Comparison of ENCODE assay signal across 9 mouse cellular contexts in genomic region chr11:69580572-69581146, GRCm38 (mm10). TPM values are rescaled to one million over a fixed set of nuclear protein-coding genes. Genes with fewer than 3 reads are reported as not detected.
DNase-seq lines count a peak whose midpoint lies in the region; ATAC-seq lines count a peak whose summit lies in the region.
"Had no signal": no experiment of that assay in that cellular context is flagged by ENCODE, and none has a peak within 500 bp of the region (broad histone marks: within the 10 kb centered on the region; RNA-seq: fewer than 3 reads in every experiment).

No protein-coding gene starts in this region.

- under 1% methylated on average over 25 of the region's 25 CpGs for WGBS in heart, embryonic 15.5 days
- WGBS in hindbrain, embryonic 13.5 days = under 1% methylated on average over 25 of the region's 25 CpGs
- WGBS in midbrain, embryonic 12.5 days = under 1% methylated on average over 25 of the region's 25 CpGs

- intact Hi-C loops in heart, postnatal 36 days (cut with DNase I) = no loop called here
- intact Hi-C loops in left cerebral cortex, postnatal 10 days (cut with DNase I) = no loop called here

- peak; percentile 5; the same call in 1 of the 2 replicates for ATAC-seq in heart, embryonic 15.5 days (replicated peaks; ENCODE audit: insufficient number of reproducible peaks, insufficient read depth, low FRiP score, low read depth)
- ATAC-seq in hindbrain, embryonic 13.5 days (ENCODE audit: low FRiP score) = peak; percentile 9
- ATAC-seq in midbrain, embryonic 12.5 days (ENCODE audit: low FRiP score, low read depth) = peak; percentile 8; the same call in 1 of the 2 replicates
- ATAC-seq in megakaryocyte-erythroid progenitor cell, adult 5-6 weeks (replicated peaks; ENCODE audit: low FRiP score, low TSS enrichment, poor library complexity, severe bottlenecking) = no peak

- peak overlapping the region; percentile 91 for H3K27ac ChIP-seq in heart, embryonic 15.5 days
- peak overlapping the region; percentile 93 for H3K27ac ChIP-seq in hindbrain, embryonic 13.5 days
- H3K27ac ChIP-seq in midbrain, embryonic 12.5 days (replicated peaks) = peak overlapping the region; percentile 94

- peak overlapping the region; percentile 81 for H3K9ac ChIP-seq in heart, embryonic 15.5 days
- H3K9ac ChIP-seq in hindbrain, embryonic 13.5 days = peak overlapping the region; percentile 89
- peak overlapping the region; percentile 82 for H3K9ac ChIP-seq in midbrain, embryonic 12.5 days (replicated peaks)

- no peaks in the 10 kb centered on the region for H3K27me3 ChIP-seq in heart, embryonic 15.5 days
- H3K27me3 ChIP-seq in hindbrain, embryonic 13.5 days = no peaks in the 10 kb centered on the region
- H3K27me3 ChIP-seq in midbrain, embryonic 12.5 days = no peaks in the 10 kb centered on the region
- H3K27me3 ChIP-seq: Patski had no signal

- H3K9me3 ChIP-seq in heart, embryonic 15.5 days (replicated peaks) = no peaks in the 10 kb centered on the region
- no peaks in the 10 kb centered on the region for H3K9me3 ChIP-seq in hindbrain, embryonic 13.5 days
- no peaks in the 10 kb centered on the region for H3K9me3 ChIP-seq in midbrain, embryonic 12.5 days

- no peak for DNase-seq in heart, postnatal 36 days
- peak; percentile 11 for DNase-seq in T-cell, adult 2 months (ENCODE audit: low spot score)
- no peak for DNase-seq in left cerebral cortex, postnatal 10 days (ENCODE audit: extremely low spot score in 1 of 2, low spot score in 2 of 2)
- DNase-seq in cerebellum, postnatal 25 days = no peak

- 0 out of 2 replicates have a peak, but pooled peaks cover 2% of the 10 kb centered on the region for H3K36me3 ChIP-seq in heart, embryonic 15.5 days
- no peaks in the 10 kb centered on the region for H3K36me3 ChIP-seq in hindbrain, embryonic 13.5 days
- no peaks in the 10 kb centered on the region; the same call in none of the 2 replicates for H3K36me3 ChIP-seq in midbrain, embryonic 12.5 days

- H3K4me1 ChIP-seq in heart, embryonic 15.5 days (replicated peaks) = peaks cover 34% of the 10 kb centered on the region
- peaks cover 41% of the 10 kb centered on the region for H3K4me1 ChIP-seq in hindbrain, embryonic 13.5 days (replicated peaks)
- peaks cover 42% of the 10 kb centered on the region for H3K4me1 ChIP-seq in midbrain, embryonic 12.5 days

- peak overlapping the region; percentile 81 for H3K4me3 ChIP-seq in heart, embryonic 15.5 days
- peak overlapping the region; percentile 85 for H3K4me3 ChIP-seq in hindbrain, embryonic 13.5 days
- peak overlapping the region; percentile 82 for H3K4me3 ChIP-seq in midbrain, embryonic 12.5 days

- peak overlapping the region; percentile 79 for H3K4me2 ChIP-seq in heart, embryonic 15.5 days
- H3K4me2 ChIP-seq in hindbrain, embryonic 13.5 days = peak overlapping the region; percentile 81
- H3K4me2 ChIP-seq in midbrain, embryonic 12.5 days (replicated peaks) = peak overlapping the region; percentile 87

RNA-seq across cellular contexts. Expression of gene Trp53, which starts 0.5 kb away (rescaled TPM):
- 59.4 and 88.1 TPM in 2 replicates for polyA plus RNA-seq in heart, embryonic 15.5 days (2015; fragmentation: Nextera tagmentation; extraction: Ambion mirVana)
- total RNA-seq in heart, postnatal 36 days (2021) = 10 to 100 TPM; 13.9 to 17.0 TPM
- polyA plus RNA-seq in hindbrain, embryonic 13.5 days (2015; fragmentation: Nextera tagmentation; extraction: Ambion mirVana) = 76.3 and 78.1 TPM in 2 replicates
- polyA plus RNA-seq in midbrain, embryonic 12.5 days (2016; fragmentation: Nextera tagmentation; extraction: Ambion mirVana) = 109 and 117 TPM in 2 replicates
- 286 and 348 TPM in 2 replicates for total RNA-seq in megakaryocyte-erythroid progenitor cell, adult 5-6 weeks (2014; fragmentation: Nextera tagmentation)
- 59.0 and 109 TPM in 2 replicates for total RNA-seq in megakaryocyte-erythroid progenitor cell, adult 5-6 weeks (2017)
- 10 to 100 TPM; 20.5 to 26.1 TPM for total RNA-seq in left cerebral cortex, postnatal 10 days (2021)

RNA-seq across cellular contexts. Expression of gene Wrap53, which starts 0.6 kb away (rescaled TPM):
- polyA plus RNA-seq in heart, embryonic 15.5 days (2015; fragmentation: Nextera tagmentation; extraction: Ambion mirVana) = 13.3 and 17.0 TPM in 2 replicates
- 1 to 10 TPM; 5.1 to 6.3 TPM for total RNA-seq in heart, postnatal 36 days (2021)
- 23.0 and 24.2 TPM in 2 replicates for polyA plus RNA-seq in hindbrain, embryonic 13.5 days (2015; fragmentation: Nextera tagmentation; extraction: Ambion mirVana)
- 29.6 and 33.2 TPM in 2 replicates for polyA plus RNA-seq in midbrain, embryonic 12.5 days (2016; fragmentation: Nextera tagmentation; extraction: Ambion mirVana)
- total RNA-seq in megakaryocyte-erythroid progenitor cell, adult 5-6 weeks (2014; fragmentation: Nextera tagmentation) = 36.5 and 51.0 TPM in 2 replicates
- 9.6 and 14.5 TPM in 2 replicates for total RNA-seq in megakaryocyte-erythroid progenitor cell, adult 5-6 weeks (2017)
- 1 to 10 TPM; 6.3 to 7.6 TPM for total RNA-seq in left cerebral cortex, postnatal 10 days (2021)

RNA-seq across cellular contexts. Expression of gene Efnb3, which starts 20.7 kb away (rescaled TPM):
- polyA plus RNA-seq in heart, embryonic 15.5 days (2015; fragmentation: Nextera tagmentation; extraction: Ambion mirVana) = 53.8 and 59.7 TPM in 2 replicates
- total RNA-seq in heart, postnatal 36 days (2021) = 10 to 100 TPM; 77.4 to 98.0 TPM
- 90.1 and 92.0 TPM in 2 replicates for polyA plus RNA-seq in hindbrain, embryonic 13.5 days (2015; fragmentation: Nextera tagmentation; extraction: Ambion mirVana)
- 78.3 and 84.6 TPM in 2 replicates for polyA plus RNA-seq in midbrain, embryonic 12.5 days (2016; fragmentation: Nextera tagmentation; extraction: Ambion mirVana)
- 1.3 and 3.0 TPM in 2 replicates for total RNA-seq in megakaryocyte-erythroid progenitor cell, adult 5-6 weeks (2014; fragmentation: Nextera tagmentation)
- total RNA-seq in megakaryocyte-erythroid progenitor cell, adult 5-6 weeks (2017) = 0.50 and 0.52 TPM in 2 replicates
- 100 to 1,000 TPM; 147 to 154 TPM for total RNA-seq in left cerebral cortex, postnatal 10 days (2021)

RNA-seq across cellular contexts. Expression of gene Atp1b2, which starts 25.1 kb away (rescaled TPM):
- polyA plus RNA-seq in heart, embryonic 15.5 days (2015; fragmentation: Nextera tagmentation; extraction: Ambion mirVana) = 24.2 and 24.5 TPM in 2 replicates
- 10 to 100 TPM; 20.9 to 22.5 TPM for total RNA-seq in heart, postnatal 36 days (2021)
- 27.6 and 29.7 TPM in 2 replicates for polyA plus RNA-seq in hindbrain, embryonic 13.5 days (2015; fragmentation: Nextera tagmentation; extraction: Ambion mirVana)
- 11.4 and 15.2 TPM in 2 replicates for polyA plus RNA-seq in midbrain, embryonic 12.5 days (2016; fragmentation: Nextera tagmentation; extraction: Ambion mirVana)
- 291 and 408 TPM in 2 replicates for total RNA-seq in megakaryocyte-erythroid progenitor cell, adult 5-6 weeks (2014; fragmentation: Nextera tagmentation)
- 32.8 and 68.9 TPM in 2 replicates for total RNA-seq in megakaryocyte-erythroid progenitor cell, adult 5-6 weeks (2017)
- total RNA-seq in left cerebral cortex, postnatal 10 days (2021) = 100 to 1,000 TPM; 395 to 416 TPM

RNA-seq across cellular contexts. Expression of gene Dnah2, which starts 31.7 kb away (rescaled TPM):
- polyA plus RNA-seq in heart, embryonic 15.5 days (2015; fragmentation: Nextera tagmentation; extraction: Ambion mirVana) = 0.21 and 0.42 TPM in 2 replicates
- under 1 TPM; 0.33 to 0.57 TPM for total RNA-seq in heart, postnatal 36 days (2021)
- polyA plus RNA-seq in hindbrain, embryonic 13.5 days (2015; fragmentation: Nextera tagmentation; extraction: Ambion mirVana) = 2.1 and 2.7 TPM in 2 replicates
- 1.9 and 2.3 TPM in 2 replicates for polyA plus RNA-seq in midbrain, embryonic 12.5 days (2016; fragmentation: Nextera tagmentation; extraction: Ambion mirVana)
- total RNA-seq in megakaryocyte-erythroid progenitor cell, adult 5-6 weeks (2014; fragmentation: Nextera tagmentation) = not detected in 2 replicates
- not detected in 2 replicates for total RNA-seq in megakaryocyte-erythroid progenitor cell, adult 5-6 weeks (2017)
- 1 to 10 TPM; 4.2 to 5.7 TPM for total RNA-seq in left cerebral cortex, postnatal 10 days (2021)

Comparison
In these comparisons a context has a peak if more than half of its experiments do, and no peak if none do; other contexts are left out.
1. RNA of gene Efnb3, which starts 20.7 kb away (total RNA-seq): 147 to 154 TPM in left cerebral cortex, postnatal 10 days and 77.4 to 98.0 TPM in heart, postnatal 36 days; 0.50 to 3.0 TPM in megakaryocyte-erythroid progenitor cell, adult 5-6 weeks; every median in the first group is over 10 times any median in the second.
2. Peak in every context shown above with its lines, with median percentiles within 50 percentile points of each other: H3K27ac ChIP-seq, H3K4me2 ChIP-seq, H3K4me3 ChIP-seq and H3K9ac ChIP-seq.